Mouse (Mus musculus) bone marrow, adult 2 months (tissue): Measurements from ENCODE around the gene Gm47996.

ENCODE experiments used
- CTCF ChIP-seq: fragments of 200-500 bp; IDR thresholded peaks from 2 replicates; pipeline ENCODE4 v1.5.1; 2011; ENCODE audit warnings: low read length, control low read depth; ENCODE audit not compliant: control insufficient read depth, insufficient read depth
- POLR2A ChIP-seq: fragments of 200-500 bp; IDR thresholded peaks from 2 replicates; pipeline ENCODE4 v1.6.1; 2011; ENCODE audit warnings: low read depth, mild to moderate bottlenecking, control low read depth, low read length, borderline replicate concordance; ENCODE audit not compliant: control insufficient read depth

DNA sequence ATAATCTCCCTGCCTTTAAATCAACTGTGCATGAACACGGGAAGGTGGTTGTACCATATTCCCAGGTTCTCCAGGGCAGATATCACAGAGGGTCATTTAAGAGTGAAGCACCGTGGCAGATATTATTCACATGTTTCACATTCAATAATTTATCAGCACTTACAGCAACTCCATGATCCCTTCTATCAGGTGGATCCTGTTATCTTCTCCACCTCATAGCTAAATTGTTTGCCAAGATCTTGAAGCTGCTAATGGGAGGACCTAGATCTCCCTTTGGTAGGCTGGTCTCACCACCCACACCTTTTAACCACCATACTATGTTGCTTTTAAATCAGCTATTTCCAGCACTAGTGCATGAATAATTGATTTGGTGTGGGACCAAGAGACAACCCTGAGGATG lies 29.8 kb upstream of the Gm47996 start:
- no peak for TF ChIP-seq POLR2A
- TF ChIP-seq CTCF: no peak
